ENCODE assay signal across 8 mouse cellular contexts in the genomic region with DNA sequence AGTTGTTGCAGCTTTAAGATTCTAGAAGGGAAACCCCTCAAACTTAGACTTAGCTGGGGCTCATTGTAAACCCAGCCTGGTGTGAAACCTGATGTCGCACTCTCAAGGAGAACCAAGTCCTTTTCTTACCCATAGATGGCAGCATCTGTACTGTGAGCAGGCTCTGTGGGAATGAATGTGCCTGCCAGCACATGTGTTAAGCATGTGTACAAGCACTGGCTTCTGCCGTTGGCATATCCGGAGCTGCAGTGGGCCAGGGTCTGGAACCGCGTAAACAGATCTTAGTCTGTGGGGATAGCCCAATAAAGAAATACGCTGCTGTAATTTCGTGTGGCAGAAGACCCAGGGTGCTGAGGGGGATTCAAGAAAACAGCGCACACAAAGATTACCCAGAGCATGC. TPM values are rescaled to one million over a fixed set of nuclear protein-coding genes. Genes with fewer than 3 reads are reported as not detected.
DNase-seq lines count a peak whose midpoint lies in the region; ATAC-seq and TF ChIP-seq lines count a peak whose summit lies in the region.

No protein-coding gene starts in this region.

- intact Hi-C loops in heart, adult 2 months (cut with DNase I), result loop anchor here (2.0 kb wide), 1 partner anchor 22 kb away; no protein-coding TSS in a partner anchor

- TF ChIP-seq CTCF in heart, adult 2 months (IDR thresholded peaks at IDR 0.05), result peak; percentile 79

- H3K4me3 ChIP-seq in midbrain, embryonic 12.5 days, result no peak overlapping the region
- H3K4me3 ChIP-seq in midbrain, embryonic 10.5 days, result no peak overlapping the region
- H3K4me3 ChIP-seq in heart, adult 2 months, result peak overlapping the region; percentile 20; the same call in 1 of the 2 replicates
- no peak overlapping the region for H3K4me3 ChIP-seq in kidney, embryonic 14.5 days (ENCODE audit: low read length)

- H3K4me1 ChIP-seq in midbrain, embryonic 12.5 days, result peaks cover 2% of the 10 kb centered on the region; the same call in 1 of the 2 replicates
- H3K4me1 ChIP-seq in midbrain, embryonic 10.5 days, result peaks cover 7% of the 10 kb centered on the region
- peaks cover 11% of the 10 kb centered on the region for H3K4me1 ChIP-seq in heart, adult 2 months (ENCODE audit: control insufficient read depth, insufficient read depth, low read length)
- peaks cover 14% of the 10 kb centered on the region; the same call in 1 of the 2 replicates for H3K4me1 ChIP-seq in kidney, embryonic 14.5 days (ENCODE audit: control insufficient read depth, insufficient read depth, low read length)

- DNase-seq in midbrain, embryonic 10.5 days (ENCODE audit: low spot score), result no peak
- peak; percentile 65 to 69 for DNase-seq in heart, adult 2 months
- DNase-seq in lung, postnatal 14 days, result peak; percentile 59
- peak; percentile 84 for DNase-seq in skeletal muscle tissue, adult 2 months (ENCODE audit: low read depth, low spot score)
- DNase-seq in testis, postnatal 14 days (ENCODE audit: low spot score), result no peak

- H3K79me2 ChIP-seq in heart, adult 2 months (replicated peaks; ENCODE audit: control insufficient read depth, insufficient read depth, low read length), result no peaks in the 10 kb centered on the region

- peak; percentile 44; the same call in 1 of the 2 replicates for ATAC-seq in midbrain, embryonic 12.5 days (ENCODE audit: low FRiP score, low read depth)
- ATAC-seq in common myeloid progenitor, adult 5-6 weeks (replicated peaks; ENCODE audit: low read depth, poor library complexity, severe bottlenecking), result peak; percentile 81
- peak; percentile 44 for ATAC-seq in kidney, embryonic 14.5 days (ENCODE audit: low FRiP score, low TSS enrichment)

- TF ChIP-seq POLR2A in heart, adult 2 months (IDR thresholded peaks at IDR 0.05; ENCODE audit: insufficient read depth, low read depth, low read length), result no peak

- peaks cover 4% of the 10 kb centered on the region; the same call in 1 of the 2 replicates for H3K27me3 ChIP-seq in midbrain, embryonic 12.5 days
- H3K27me3 ChIP-seq in midbrain, embryonic 10.5 days (ENCODE audit: low read depth, poor library complexity, severe bottlenecking), result peaks cover 8% of the 10 kb centered on the region; the same call in 1 of the 2 replicates
- H3K27me3 ChIP-seq in heart, adult 2 months (ENCODE audit: control insufficient read depth, insufficient read depth, low read length), result no peaks in the 10 kb centered on the region
- no peaks in the 10 kb centered on the region for H3K27me3 ChIP-seq in kidney, embryonic 14.5 days (ENCODE audit: control insufficient read depth, insufficient read depth, low read length)

- peak; percentile 81; the same call in 1 of the 2 replicates for TF ChIP-seq EP300 in heart, adult 2 months (IDR thresholded peaks at IDR 0.05; ENCODE audit: insufficient read depth, low read depth, low read length)

- H3K9me3 ChIP-seq in midbrain, embryonic 12.5 days, result no peaks in the 10 kb centered on the region
- no peaks in the 10 kb centered on the region for H3K9me3 ChIP-seq in midbrain, embryonic 10.5 days (replicated peaks)
- H3K9me3 ChIP-seq in kidney, embryonic 14.5 days (ENCODE audit: control insufficient read depth, low read length), result no peaks in the 10 kb centered on the region

- WGBS in midbrain, embryonic 12.5 days, result 64% methylated on average over 8 of the region's 8 CpGs
- 61% methylated on average over 8 of the region's 8 CpGs for WGBS in midbrain, embryonic 10.5 days
- WGBS in heart, adult 2 months, result 28% methylated on average over 8 of the region's 8 CpGs
- 47% methylated on average over 8 of the region's 8 CpGs for WGBS in kidney, embryonic 14.5 days

- no peak overlapping the region for H3K27ac ChIP-seq in midbrain, embryonic 12.5 days (replicated peaks)
- H3K27ac ChIP-seq in midbrain, embryonic 10.5 days (replicated peaks), result no peak overlapping the region; the same call in 1 of the 2 replicates
- no peak overlapping the region for H3K27ac ChIP-seq in heart, adult 2 months
- 0 out of 2 replicates have a peak overlapping the region, but pooled peaks have one; percentile 12 for H3K27ac ChIP-seq in kidney, embryonic 14.5 days (ENCODE audit: low read depth, low read length)

- H3K4me2 ChIP-seq in midbrain, embryonic 12.5 days (replicated peaks), result no peak overlapping the region
- no peak overlapping the region for H3K4me2 ChIP-seq in kidney, embryonic 14.5 days (replicated peaks; ENCODE audit: low read depth, low read length)

- no peaks in the 10 kb centered on the region for H3K36me3 ChIP-seq in midbrain, embryonic 12.5 days
- no peaks in the 10 kb centered on the region for H3K36me3 ChIP-seq in midbrain, embryonic 10.5 days
- H3K36me3 ChIP-seq in heart, adult 2 months (ENCODE audit: control insufficient read depth, insufficient read depth, low read length), result no peaks in the 10 kb centered on the region
- no peaks in the 10 kb centered on the region for H3K36me3 ChIP-seq in kidney, embryonic 14.5 days (ENCODE audit: control insufficient read depth, insufficient read depth, low read length)

- H3K9ac ChIP-seq in midbrain, embryonic 12.5 days (replicated peaks), result no peak overlapping the region
- no peak overlapping the region for H3K9ac ChIP-seq in heart, adult 2 months (ENCODE audit: low read depth, low read length)
- no peak overlapping the region for H3K9ac ChIP-seq in kidney, embryonic 14.5 days (ENCODE audit: low read depth, low read length)

RNA-seq across cellular contexts. Expression of a gene that starts 9.1 kb away (rescaled TPM):
- polyA plus RNA-seq in midbrain, embryonic 12.5 days (2016; fragmentation: Nextera tagmentation; extraction: Ambion mirVana), result 36.7 and 48.9 TPM in 2 replicates
- 13.7 and 23.4 TPM in 2 replicates for polyA plus RNA-seq in midbrain, embryonic 10.5 days (2016; fragmentation: Nextera tagmentation; extraction: Ambion mirVana)
- 8.9 and 9.7 TPM in 2 replicates for total RNA-seq in common myeloid progenitor, adult 5-6 weeks (2017)
- 1,000 to 10,000 TPM in 1 of 2 experiments, 100 to 1,000 TPM in 1; 878 to 1,097 TPM for total RNA-seq in heart, adult 2 months (2021)
- 1,373 and 1,759 TPM in 2 replicates for polyA plus RNA-seq in heart, adult 2 months (2012; rRNA removed)
- 57.6 and 84.2 TPM in 2 replicates for polyA plus RNA-seq in kidney, embryonic 14.5 days (2014; fragmentation: Nextera tagmentation; extraction: Ambion mirVana)

Comparison
In these comparisons a context has a peak if more than half of its experiments do, and no peak if none do; other contexts are left out.
1. DNase-seq: peak in heart, adult 2 months (2 of 2), lung, postnatal 14 days (single experiment) and skeletal muscle tissue, adult 2 months (single experiment); none in midbrain, embryonic 10.5 days (single experiment) and testis, postnatal 14 days (single experiment).
2. RNA of a gene that starts 9.1 kb away (polyA plus RNA-seq): 1,373 to 1,759 TPM in heart, adult 2 months; 57.6 to 84.2 TPM in kidney, embryonic 14.5 days, 36.7 to 48.9 TPM in midbrain, embryonic 12.5 days and 13.7 to 23.4 TPM in midbrain, embryonic 10.5 days; every median in the first group is over 10 times any median in the second.
3. Peak in every context shown above with its lines, with median percentiles within 50 percentile points of each other: ATAC-seq.